Mouse (Mus musculus): ENCODE measurements around the gene Ubxn11.

Ubxn11 gene

DNA sequence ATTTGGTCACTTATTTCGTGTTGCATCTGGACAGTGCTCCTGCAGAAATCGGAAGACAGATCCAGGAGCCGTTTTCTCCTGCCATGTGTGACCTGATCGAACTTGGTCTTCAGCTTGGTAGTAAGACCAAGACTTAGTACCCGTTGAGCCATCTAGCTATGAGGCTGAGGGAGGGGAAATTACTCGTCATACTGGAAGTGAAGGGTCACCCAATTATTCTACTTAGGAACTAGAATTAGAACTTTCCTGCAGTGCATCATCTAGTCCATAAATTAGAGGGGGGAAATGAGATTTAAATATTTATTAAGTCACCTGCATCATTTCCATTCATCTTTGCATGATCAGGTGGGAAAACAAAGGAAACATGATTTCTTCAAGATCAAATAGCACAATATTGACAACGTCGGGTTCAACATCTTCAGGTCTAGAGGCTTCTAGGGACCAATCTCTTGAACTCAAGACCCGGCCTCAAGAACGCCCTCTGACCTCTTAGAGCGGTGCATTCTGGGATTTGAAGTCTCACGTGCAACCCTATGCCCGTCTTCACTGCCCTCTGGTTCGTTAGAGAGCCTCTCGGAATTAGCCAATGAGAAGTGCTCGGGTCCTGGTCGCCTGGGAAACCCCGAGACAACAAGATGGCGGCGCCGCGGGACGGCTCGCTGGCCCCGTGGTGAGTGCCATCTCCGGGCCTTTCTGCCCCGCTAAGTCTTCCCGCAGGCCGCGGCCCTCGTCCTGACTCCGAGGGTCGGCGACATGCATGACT, at the start of gene Ubxn11:
Ubxn11 (plus strand) TSS at position 592 of the 763 bp plus-strand sequence.
- DNase-seq, result peak; percentile 94

DNA sequence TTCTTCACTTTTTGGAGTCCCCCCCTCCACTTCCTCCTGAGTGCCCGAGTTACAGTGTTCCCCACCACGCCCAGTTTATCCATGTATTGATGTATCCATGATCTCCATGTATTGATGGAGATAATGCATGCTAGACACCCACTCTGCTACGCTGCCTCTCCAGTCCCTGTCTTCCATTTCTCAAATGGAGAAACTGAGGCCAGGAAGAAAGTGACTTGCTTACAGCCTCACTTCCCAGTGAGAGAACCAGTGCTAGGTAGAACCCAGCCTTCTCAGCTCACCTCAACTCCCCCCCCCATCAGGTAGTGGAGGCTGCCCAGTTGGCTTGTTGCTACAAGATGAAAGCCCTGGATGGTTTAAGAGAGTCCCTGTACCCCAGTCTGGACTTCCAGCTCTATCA, 48.8 kb upstream of the Ubxn11 start, which contains the start of gene Zfp683:
Zfp683 (plus strand) TSS at position 301 of the 400 bp plus-strand sequence.
- DNase-seq, result no peak

DNA sequence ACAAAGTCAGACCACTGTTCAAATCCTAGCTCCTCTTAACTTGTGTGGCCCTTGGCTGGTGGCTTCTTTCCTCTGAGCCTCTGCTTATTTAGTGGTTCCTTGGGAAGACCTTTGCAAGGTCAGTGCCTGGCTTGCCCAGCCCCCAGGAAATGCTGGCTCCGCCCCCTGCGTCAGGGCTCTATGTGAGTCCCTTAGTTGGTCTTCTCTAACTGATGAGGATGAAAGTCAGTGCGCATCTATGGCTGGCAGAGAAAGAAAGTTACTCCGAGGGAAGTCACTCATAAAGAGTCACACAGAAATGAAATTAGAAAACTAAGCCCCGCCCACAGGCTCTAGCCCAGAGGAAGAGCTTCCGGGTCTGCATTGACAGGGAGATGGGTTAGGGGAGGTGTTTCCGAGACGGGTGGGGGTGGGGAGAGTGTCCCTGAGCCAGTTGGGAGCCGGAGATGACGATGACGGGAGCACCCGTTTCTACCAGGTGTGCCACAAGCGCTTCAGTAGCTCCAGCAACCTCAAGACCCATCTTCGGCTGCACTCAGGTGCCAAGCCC, 44.1 kb upstream of the Ubxn11 start:
- no peak for DNase-seq

DNA sequence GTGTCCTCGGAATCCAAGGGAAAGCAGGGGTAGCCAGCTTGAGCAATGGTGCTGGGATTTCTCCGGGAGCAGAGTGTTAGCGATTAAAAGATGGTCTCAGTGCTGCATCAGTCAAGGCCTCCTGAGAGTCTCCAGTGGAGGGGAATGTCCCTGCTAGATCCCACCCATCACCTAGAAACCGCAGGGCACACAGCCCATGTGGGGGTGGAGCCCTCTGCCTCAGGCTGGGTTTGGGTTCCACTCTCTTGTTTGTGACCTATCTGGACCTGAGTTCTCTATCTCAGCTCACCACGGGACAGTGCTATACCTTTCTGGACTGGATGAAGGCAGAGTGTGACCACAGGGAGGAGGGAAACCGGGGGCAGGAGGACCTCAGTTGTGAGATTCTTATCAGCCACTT, 43.5 kb upstream of the Ubxn11 start:
- DNase-seq, result no peak

DNA sequence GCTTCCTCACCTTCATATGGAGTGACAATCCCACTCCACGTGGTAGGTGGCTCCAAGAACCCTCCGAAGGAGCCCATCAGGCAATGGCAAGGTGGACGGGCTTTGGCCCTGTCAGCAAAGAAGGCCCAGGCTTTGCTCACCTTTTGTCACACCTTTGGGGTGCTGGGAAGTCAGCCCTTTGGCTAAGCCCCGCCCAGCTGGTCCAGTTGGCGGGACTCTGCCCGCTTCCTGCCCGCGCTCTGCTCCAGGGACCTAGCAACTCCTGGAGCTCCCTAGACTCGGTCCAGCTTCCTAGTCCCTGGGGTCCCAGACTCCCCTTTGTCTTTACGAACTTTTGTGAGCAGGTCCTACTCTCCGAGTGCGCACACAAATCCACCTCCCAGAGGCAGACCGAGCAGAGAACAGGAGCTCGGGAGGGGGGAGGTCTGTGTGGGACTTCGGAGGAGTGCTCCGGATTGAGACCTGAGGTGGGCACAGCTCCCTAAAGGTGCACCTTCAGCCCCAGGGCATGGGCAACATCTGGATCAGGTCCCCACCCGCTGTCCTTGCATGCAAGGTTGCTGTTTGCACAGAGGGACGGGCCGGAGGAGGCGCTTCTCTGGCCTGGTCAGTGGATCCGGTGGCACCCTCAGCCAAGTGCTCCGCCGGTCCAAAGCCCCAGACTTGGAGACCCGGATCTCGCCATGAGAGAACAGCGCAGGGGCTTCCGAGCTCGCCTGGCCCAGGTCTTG, 42.1 kb upstream of the Ubxn11 start, which contains the start of gene Crybg2:
Crybg2 (plus strand) TSS at position 681 of the 731 bp plus-strand sequence.
- DNase-seq, result no peak

DNA sequence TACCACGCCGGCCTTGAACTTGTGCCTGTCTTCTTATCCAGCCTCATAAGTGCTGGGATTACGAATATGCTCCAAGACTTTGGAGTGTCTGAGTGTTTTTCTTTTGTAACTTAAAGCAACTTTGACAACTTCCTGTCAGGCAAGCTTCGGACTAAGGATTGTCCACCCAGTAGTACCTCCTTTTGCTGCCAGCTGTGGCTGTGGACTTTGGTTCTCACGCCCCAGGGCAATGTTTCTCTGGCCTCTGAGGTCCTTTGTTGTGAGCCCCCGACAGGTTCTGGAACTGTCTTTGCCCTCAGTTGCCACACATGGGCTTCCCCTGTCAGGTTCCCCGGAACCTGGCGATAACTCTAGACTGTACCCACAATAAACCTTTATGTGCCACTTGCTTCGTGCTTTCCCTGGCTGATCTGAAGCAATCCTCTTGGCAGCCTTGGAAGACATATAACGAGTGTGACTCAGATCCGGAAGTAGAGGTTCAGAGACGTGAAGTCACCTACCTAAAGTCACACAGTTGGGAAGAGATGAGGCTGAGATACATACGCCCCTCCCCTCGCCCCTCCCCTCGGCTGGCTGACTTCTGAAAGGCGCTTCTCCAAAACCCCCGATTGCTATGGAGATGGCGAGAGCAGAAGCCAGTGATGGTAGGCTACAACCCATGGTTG, 41.1 kb upstream of the Ubxn11 start:
- DNase-seq, result no peak

DNA sequence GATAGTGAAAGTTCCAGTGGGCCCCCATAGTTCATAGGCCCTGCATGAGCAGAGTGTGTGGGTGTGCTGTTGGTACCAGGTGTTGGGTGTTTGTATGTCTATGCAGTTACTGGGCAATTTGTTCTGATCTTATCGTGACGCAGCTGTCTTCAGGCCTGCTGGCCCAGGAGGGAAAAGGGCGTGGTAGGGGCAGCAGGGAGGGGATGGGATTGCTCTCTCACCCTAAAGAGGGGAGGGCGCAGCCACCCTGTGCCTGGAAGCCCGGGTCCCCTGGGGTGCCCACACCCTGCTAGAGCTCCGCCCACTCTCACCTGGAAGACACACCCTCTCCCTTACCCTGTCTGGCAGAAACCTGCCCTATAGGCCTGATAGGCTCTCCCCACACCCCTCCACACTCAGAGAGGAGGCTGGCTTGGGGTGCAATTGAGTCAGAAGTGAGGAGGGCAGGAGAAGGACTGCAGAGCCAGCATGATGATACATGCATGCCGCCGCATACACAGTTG, 40.4 kb upstream of the Ubxn11 start:
- no peak for DNase-seq

DNA sequence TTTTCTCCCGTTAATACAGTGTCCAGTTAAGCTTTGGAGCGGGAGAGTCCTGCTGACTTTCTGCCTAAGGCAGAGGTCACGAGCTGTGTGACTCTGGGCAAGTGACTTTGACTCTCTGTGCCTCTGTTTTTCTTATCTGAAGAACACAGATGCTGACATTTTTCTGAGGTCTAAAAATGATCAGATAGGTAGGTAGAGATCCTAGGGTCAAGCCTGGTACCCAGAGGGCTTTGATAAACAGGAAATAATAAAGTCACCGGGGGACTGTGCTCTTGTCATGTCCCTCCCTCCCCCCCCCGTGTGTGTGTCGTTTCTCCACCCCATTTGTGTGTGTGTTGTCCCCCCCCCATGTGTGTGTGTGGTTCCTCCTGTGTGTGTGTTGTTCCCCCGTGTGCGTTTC, 39.8 kb upstream of the Ubxn11 start:
- no peak for DNase-seq

DNA sequence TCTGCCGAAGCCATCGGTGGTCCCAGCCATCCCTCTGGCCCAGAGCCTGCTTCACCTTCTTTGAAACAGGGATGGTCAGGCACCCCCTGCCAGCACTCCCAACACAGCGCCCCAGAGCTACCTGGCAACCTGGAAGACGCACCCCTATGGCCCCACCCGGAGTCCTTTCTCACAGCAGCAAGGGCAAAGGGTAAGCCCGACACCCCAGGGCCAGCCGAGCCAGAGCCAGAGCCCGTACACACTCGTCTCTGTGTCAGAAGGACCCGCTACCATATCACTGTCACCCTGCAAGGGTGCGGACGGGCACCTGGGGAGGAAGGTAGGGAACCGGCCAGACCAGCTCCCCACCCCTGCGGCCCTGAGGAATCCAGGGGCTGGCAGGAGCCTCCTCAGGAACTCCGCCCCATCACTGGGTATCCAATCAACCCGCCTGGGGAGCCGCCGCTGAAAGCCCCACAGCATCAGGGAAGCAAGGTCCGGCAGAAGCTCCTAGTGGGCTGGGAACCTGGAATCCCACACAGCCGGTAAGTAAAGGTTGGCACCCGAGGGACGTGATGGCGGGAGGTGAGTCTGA, 36.9 kb upstream of the Ubxn11 start:
- DNase-seq, result peak; percentile 47

DNA sequence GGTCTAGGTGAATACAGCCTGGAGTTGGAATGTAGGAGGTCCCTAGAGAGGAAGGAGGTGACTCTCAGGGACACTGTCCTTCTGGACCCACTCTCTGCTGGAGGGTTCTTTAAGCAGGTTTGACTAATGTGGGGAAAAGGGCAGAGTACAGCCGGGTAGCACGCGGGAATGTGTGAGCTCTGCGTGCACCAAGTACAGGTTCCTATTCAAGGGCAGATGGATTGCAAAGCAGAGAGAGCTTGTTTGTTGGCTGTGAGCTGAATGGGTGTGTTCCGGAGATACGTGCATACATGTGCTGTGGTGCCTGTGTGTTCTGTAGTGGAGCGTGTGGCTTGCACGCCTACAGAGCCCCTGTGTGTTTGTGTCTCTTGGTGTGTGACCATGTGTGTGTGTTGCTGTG, 35.0 kb upstream of the Ubxn11 start:
- no peak for DNase-seq

DNA sequence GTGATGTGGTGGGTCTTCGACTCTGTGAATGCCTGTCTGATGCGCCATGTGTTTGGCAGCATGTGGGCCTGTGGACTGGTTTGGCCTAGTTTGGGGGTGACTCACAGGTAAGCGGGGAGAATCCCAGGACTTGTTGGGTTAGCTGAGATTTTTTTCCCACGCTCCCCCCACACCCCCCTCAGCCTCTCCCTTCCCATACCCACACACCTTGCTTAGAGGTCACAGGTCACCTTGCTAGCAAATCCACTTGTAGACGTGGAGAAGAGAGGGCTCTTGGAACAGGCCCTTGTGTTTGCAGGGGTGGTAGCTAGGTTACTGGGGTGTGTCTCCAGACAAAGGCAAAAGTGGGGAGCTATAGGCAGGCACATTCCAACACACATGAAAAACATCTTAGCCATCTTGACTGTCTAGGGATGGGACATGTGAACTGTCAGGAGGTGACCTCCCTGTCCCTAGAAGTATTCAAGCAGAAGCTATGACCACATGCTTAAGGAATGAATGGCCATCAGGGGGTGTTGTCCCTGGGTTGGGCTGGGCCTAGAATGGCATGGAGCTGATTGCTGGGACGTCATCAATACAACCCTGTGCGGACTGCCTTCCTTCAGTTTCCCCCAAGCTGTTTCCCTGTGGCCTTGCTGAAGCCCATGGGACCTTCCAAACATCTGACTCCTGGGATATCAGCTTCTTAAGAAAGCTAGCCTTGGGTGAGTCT, 34.4 kb upstream of the Ubxn11 start:
- DNase-seq, result peak; percentile 42

DNA sequence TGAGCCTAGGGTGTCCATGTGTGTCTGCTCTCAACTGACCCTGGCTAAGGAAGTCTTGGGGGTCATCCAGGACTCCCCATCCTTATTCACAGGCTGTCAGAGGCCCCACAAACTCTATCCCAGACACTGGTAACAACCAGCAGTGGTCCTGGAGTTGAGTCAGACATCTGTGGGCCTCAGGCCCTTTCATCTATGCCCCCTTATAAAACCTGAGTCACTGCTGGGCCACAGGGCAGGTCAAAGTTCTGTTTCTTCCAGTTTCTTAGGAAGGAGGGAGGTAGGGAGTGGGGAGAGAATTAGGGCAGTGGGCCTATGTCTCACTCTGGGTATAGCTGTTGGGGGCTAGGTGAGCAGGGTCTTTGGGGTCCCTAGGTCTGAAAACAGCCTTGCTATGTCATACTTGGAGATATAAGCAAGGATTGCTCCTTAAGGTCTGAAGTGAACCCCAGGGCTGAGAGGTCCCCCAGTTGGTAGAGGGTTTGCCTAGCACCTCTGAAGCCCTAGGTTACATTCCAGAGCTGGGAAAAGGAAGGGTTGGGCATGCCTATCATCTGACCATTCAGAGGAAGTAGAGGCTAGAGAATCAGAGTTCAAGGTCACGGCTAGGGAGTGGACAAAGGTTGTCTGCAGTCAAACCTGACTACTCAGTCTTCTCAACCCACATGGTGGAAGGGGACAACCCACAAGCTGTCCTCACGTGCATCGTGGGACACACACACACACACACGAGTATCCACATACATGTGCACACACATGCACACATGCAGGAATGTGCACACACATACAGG, 33.4 kb upstream of the Ubxn11 start:
- DNase-seq, result no peak

DNA sequence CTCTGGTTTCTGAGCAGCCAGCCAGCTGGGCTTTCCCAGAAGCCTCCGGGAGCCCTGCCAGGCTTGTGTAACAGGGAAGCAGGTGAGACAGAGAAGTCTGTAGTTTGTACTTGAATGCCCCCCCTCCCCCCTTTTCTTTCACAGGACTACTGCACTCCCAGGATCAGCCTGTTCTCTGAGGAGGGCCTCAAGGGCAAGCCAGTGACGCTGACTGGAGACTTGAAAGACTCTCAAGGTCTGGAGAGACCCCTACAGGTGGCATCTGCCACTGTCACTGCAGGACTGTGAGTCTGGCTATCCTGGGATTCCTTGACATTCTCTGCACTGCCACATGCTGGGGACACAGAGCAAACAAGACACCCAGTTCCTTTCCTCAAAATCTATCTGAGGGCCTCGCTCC, 23.7 kb upstream of the Ubxn11 start:
- peak; percentile 78 for DNase-seq

DNA sequence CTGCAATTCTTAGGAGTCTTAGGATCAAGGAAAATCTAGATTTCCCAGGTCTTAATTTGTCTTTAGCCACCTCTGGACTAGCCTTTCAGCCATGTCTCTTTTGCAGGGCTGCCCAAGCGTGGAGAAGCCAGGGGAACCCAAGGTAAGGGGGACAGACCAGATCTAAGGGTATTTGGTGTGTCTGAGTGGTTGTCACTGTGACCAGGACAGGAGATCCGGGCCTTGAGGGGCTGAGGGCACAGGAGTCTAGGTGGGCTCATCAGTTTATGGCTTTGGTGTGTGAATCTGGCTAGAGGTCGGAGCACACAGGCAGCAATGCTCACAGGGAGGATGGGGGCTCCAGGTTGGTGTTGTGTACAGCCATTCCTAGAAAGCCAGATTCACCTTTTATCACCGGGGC, 21.7 kb upstream of the Ubxn11 start:
- no peak for DNase-seq

DNA sequence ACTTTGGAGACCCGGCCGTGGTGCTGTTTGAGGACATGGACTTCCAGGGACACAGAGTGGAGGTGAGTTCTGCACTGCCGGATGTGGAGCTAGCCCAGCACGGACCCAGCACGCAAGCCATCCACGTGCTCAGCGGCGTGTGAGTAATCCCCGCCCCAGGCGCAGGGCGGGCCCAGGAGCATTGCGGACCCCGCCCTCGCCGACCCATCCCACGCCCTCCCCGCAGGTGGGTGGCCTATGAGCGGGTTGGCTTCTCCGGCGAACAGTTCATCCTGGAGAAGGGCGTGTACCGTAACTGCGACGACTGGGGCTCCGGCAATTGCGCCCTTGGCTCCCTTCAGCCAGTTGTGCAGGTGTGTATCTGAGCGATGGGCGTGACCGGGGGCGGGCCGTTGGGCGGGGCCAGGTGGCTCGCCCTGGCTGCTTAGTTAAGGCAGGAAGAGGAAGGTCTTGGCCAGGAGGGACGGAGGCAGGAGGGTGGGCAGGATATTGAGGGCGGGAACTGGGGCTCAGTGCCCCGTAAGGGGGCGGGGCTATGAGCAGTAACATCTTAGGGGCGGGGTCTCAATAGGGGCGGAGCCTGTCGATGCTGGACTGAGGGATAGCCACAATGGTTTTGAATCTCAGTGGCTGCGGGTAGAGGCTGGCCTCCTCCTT, 20.5 kb upstream of the Ubxn11 start:
- DNase-seq, result peak; percentile 92

DNA sequence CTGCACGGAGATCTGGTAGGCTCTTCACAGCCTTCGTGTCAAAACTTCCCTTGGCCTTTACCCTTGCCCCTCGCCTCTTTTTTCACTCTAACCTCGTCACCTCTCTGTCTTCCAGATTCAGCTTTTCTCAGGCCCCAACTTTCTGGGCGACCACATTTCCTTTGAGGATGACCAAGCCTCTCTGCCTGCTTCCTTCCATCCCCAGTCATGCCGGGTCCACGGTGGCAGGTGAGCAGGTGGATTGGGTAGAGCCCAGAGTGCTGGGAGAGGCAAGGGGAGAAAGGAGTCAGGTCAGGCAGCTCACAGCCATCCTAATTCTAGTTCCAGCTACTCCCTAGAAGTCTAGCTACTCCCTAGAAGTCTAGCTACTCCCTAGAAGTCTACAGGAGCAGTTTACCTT, 19.9 kb upstream of the Ubxn11 start:
- no peak for DNase-seq

DNA sequence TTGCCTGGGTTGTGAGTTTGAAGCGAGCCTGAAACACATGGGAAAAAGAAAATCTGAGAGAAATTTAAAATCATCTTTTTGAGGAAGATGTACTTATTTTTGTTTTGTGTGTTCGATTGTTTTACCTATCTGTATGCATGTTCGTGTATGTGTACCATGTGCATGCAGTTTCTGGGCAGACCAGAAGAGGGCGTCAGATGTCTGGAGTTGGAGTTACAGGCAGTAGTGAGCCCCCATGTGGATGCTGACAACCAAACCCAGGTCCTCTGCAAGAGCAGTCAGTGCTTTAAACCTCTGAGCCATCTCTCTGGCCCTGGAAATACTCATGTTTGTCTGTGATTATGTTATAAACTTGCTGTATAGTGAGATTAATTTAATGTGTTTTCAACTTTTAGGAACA, 17.4 kb upstream of the Ubxn11 start:
- no peak for DNase-seq

DNA sequence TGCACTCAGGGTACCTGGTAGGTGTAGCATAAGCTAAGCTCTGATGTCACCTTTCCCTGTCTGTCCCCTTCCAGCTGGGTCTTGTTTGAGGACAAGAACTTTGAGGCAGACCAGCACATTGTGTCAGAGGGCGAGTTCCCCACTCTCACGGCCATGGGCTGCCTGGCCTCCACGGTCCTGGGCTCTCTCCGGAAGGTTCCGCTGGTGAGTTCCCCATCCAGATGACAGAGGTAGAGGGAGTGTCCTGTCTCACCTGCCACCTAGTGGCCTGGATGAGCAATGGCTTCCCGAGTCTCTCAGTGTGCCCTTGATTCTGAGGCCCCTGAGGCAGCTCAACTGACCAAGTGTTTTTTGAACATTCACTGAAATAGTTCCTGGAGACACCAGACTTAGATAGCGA, 15.0 kb upstream of the Ubxn11 start:
- DNase-seq, result peak; percentile 59

DNA sequence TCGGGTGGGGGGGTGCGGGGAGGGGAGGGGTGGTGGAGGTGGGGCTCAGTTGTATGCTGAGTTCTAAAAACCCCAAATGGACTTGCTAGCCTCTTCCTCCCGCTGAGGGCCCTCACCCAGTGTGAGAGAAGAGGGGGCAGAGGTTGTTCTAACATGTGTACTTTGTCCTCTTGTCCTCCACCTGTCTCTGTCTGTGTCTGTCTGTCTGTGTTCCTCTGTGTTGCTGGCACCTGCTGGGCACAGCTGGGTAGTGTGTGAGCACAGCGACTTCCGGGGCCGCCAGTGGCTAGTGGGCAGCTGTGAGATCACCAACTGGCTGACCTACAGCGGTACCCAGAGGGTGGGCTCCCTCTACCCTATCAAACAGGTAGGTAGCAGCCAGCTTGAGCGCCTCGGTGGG, 13.3 kb upstream of the Ubxn11 start:
- no peak for DNase-seq

DNA sequence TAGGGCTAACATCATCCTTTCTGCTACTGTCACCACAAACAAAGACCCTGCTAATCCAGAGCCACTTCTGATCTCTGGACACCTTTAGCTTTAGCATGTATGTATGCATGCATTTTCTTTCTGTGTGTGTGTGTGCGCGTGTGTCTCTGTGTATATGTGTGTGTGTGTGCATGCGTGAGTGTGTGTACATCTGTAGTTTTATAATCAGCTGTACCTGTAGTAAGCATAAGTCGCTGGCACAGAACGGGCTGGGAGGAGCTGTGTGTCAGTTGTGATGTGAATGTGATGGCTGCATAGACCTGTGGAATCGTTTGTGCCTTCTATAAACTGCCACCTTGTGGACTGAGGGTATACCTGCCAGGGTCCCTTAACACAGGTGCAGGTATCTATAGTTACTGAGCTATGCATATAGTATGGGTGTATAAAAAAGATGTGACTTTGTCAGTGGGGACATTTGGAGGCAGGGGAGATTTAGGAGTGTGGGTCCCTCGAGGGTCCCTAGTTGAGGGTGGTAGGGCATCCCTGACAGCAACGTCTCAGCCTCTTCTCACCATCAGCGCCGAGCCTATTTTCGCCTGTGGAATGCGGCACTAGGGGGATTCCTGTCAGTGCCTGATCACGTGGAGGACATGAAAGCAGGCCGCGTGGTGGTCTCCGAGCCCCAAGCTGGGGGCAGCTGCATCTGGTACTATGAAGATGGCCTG, 11.7 kb upstream of the Ubxn11 start:
- DNase-seq, result no peak

All from lung, postnatal 36 days (tissue).